Mouse (Mus musculus) MEL (cell line): Measurements from ENCODE around the gene Npr1. TPM values are rescaled to one million over a fixed set of nuclear protein-coding genes. Genes with fewer than 3 reads are reported as not detected.

Experiments used
- DNase-seq: peaks from one replicate; pipeline ENCODE4 v3.0.0; 2011; ENCODE audit warnings: low read depth, low spot score
- H3K27ac ChIP-seq: 2 replicates; pipeline ENCODE4 v1.5.1; 2012; ENCODE audit warnings: low read depth, mild to moderate bottlenecking, control low read depth, low read length, moderate library complexity; ENCODE audit not compliant: control insufficient read depth
- H3K27me3 ChIP-seq, 2 experiments: fragments of 150-350 bp in 1 of 2; sonication (generic) in 1 of 2; 2 replicates each; pipeline ENCODE4 v1.6.1; 2012; ENCODE audit warnings: low read length in 2 of 2, mild to moderate bottlenecking in 2 of 2, improper control_type of control experiment in 1 of 2, moderate library complexity in 1 of 2; ENCODE audit not compliant: insufficient read depth in 2 of 2, control insufficient read depth in 1 of 2
- H3K36me3 ChIP-seq, 2 experiments: 2 replicates each; pipeline ENCODE4 v1.6.1; 2012 to 2014; ENCODE audit warnings: low read length in 2 of 2, improper control_type of control experiment in 1 of 2, inconsistent platforms in 1 of 2, mild to moderate bottlenecking in 1 of 2; ENCODE audit not compliant: insufficient read depth in 2 of 2, control insufficient read depth in 1 of 2
- H3K4me1 ChIP-seq, 2 experiments: fragments of 150-350 bp in 1 of 2; sonication (generic) in 1 of 2; 2 replicates each; pipeline ENCODE4 v1.6.1; 2012; ENCODE audit warnings: low read length in 2 of 2, improper control_type of control experiment in 1 of 2, mild to moderate bottlenecking in 1 of 2; ENCODE audit not compliant: insufficient read depth in 2 of 2, control insufficient read depth in 1 of 2
- H3K4me3 ChIP-seq, 2 experiments: fragments of 150-350 bp in 1 of 2; sonication (generic) in 1 of 2; 2 replicates each; pipeline ENCODE4 v1.5.1; 2012; ENCODE audit warnings: low read depth in 2 of 2, low read length in 2 of 2, mild to moderate bottlenecking in 2 of 2, moderate library complexity in 2 of 2, control low read depth in 1 of 2, improper control_type of control experiment in 1 of 2; ENCODE audit not compliant: control insufficient read depth in 1 of 2, insufficient read depth in 1 of 2
- H3K79me2 ChIP-seq: 2 replicates; pipeline ENCODE4 v1.6.1; 2012; ENCODE audit warnings: mild to moderate bottlenecking, low read length, moderate library complexity; ENCODE audit not compliant: control insufficient read depth, poor library complexity, insufficient read depth
- H3K9ac ChIP-seq: 2 replicates; pipeline ENCODE4 v1.6.1; 2012; ENCODE audit warnings: low read depth, mild to moderate bottlenecking, control low read depth, low read length, moderate library complexity; ENCODE audit not compliant: control insufficient read depth, poor library complexity, severe bottlenecking
- H3K9me3 ChIP-seq: fragments of 150-350 bp; sonication (generic); replicated peaks from 2 replicates; pipeline ENCODE4 v1.6.1; 2012; ENCODE audit warnings: mild to moderate bottlenecking, low read length, improper control_type of control experiment, moderate library complexity; ENCODE audit not compliant: insufficient read depth
- CHD1 ChIP-seq: IDR thresholded peaks from 2 replicates; pipeline ENCODE4 v1.6.1; 2012; ENCODE audit warnings: low read depth, mild to moderate bottlenecking, inconsistent platforms, low read length, improper control_type of control experiment
- KAT2A ChIP-seq: conservative IDR thresholded peaks from 2 replicates; pipeline ENCODE4 v1.6.1; 2012; ENCODE audit warnings: low read depth, low read length, improper control_type of control experiment, inconsistent platforms
- NELFE ChIP-seq: IDR thresholded peaks from 2 replicates; pipeline ENCODE4 v1.6.1; 2011; ENCODE audit warnings: low read depth, low read length, improper control_type of control experiment
- POLR2AphosphoS2 ChIP-seq: IDR thresholded peaks from 2 replicates; pipeline ENCODE4 v1.6.1; 2011; ENCODE audit warnings: low read length, improper control_type of control experiment
- POLR2AphosphoS5 ChIP-seq: IDR thresholded peaks from 2 replicates; pipeline ENCODE4 v1.6.1; 2012; ENCODE audit warnings: low read depth, borderline replicate concordance, mild to moderate bottlenecking, inconsistent platforms, low read length, moderate library complexity, mixed read lengths
- TAL1 ChIP-seq: IDR thresholded peaks from 2 replicates; pipeline ENCODE4 v1.6.1; 2012; ENCODE audit warnings: mild to moderate bottlenecking, inconsistent platforms, low read length, moderate library complexity, mixed read lengths
- TBP ChIP-seq: IDR thresholded peaks from 2 replicates; pipeline ENCODE4 v1.8.0; 2011; ENCODE audit warnings: low read depth, low read length, improper control_type of control experiment
- UBTF ChIP-seq: IDR thresholded peaks from 2 replicates; pipeline ENCODE4 v1.6.1; 2012; ENCODE audit warnings: low read depth, mild to moderate bottlenecking, inconsistent platforms, low read length, improper control_type of control experiment, moderate library complexity, borderline replicate concordance; ENCODE audit not compliant: insufficient read depth
- USF2 ChIP-seq, 2 experiments: IDR thresholded peaks; 2 replicates each; pipeline ENCODE4 v1.6.1; 2011 to 2012; ENCODE audit warnings: improper control_type of control experiment in 2 of 2, low read length in 2 of 2, borderline replicate concordance in 1 of 2, inconsistent platforms in 1 of 2, low read depth in 1 of 2, mild to moderate bottlenecking in 1 of 2; ENCODE audit not compliant: insufficient read depth in 1 of 2
- ZNF384 ChIP-seq: IDR thresholded peaks from 2 replicates; pipeline ENCODE4 v1.6.1; 2012; ENCODE audit warnings: low read depth, mild to moderate bottlenecking, inconsistent platforms, low read length, improper control_type of control experiment
- polyA plus RNA-seq, 2 experiments: library from polyadenylated mRNA; stranded (reverse) in 1 of 2; unstranded in 1 of 2; fragments of >175 nt in 1 of 2; fragments of >200 nt in 1 of 2; gene quantifications; 2 replicates each; pipeline versions ENCODE4 v1.2.1 to v1.2.4; 2012; ENCODE audit warnings: low replicate concordance in 2 of 2, low read depth in 1 of 2; ENCODE audit not compliant: insufficient read length in 2 of 2, insufficient read depth in 1 of 2, missing spikeins in 1 of 2
- total RNA-seq: library from RNA; depleted of rRNA; stranded (reverse); fragments of 300-350 nt; gene quantifications from 2 replicates; pipeline ENCODE4 v1.2.3, GENCODE M21; 2012; rRNA removed

Npr1 gene
- total and polyA plus RNA-seq, 3 experiments = 0.11 TPM; not detected in 2

GRCm38 (mm10) chr3:90400993-90401392, 64.7 kb downstream of the Npr1 start:
- Histone ChIP-seq H3K9ac (no peak overlapping the region), H3K9me3 (no peaks in the 10 kb centered on the region), H3K79me2 (no peaks in the 10 kb centered on the region), H3K4me3 (no peak overlapping the region), H3K36me3 (peaks cover 0 to 17% of the 10 kb centered on the region in 2 experiments; a peak in 2 of 4 replicates), H3K4me1 (no peaks in the 10 kb centered on the region), H3K27ac (no peak overlapping the region), H3K27me3 (no peaks in the 10 kb centered on the region)
- no peak for DNase-seq
- TF ChIP-seq CHD1 (no peak), ZNF384 (no peak), TBP (no peak), POLR2AphosphoS2 (no peak), POLR2AphosphoS5 (no peak), UBTF (no peak), TAL1 (no peak), KAT2A (no peak), NELFE (no peak), USF2 (IDR thresholded peaks at IDR 0.05; ENCODE audit: borderline replicate concordance in 1 of 2, insufficient read depth in 1 of 2, low read depth in 1 of 2, low read length in 2 of 2) (no peak)

Other genes with a start within 250 kb of the Npr1 start
- gene Jtb, start 234.3 kb downstream of the Npr1 start, total RNA-seq = 76.0 and 107 TPM in 2 replicates
- gene Jtb, start 234.3 kb downstream of the Npr1 start, polyA plus RNA-seq = 100 to 1,000 TPM in 1 of 2 experiments, not detected in 1; 103 TPM
- gene Creb3l4, start 222.4 kb downstream of the Npr1 start, total RNA-seq = 0.08 TPM in 1 of 2 replicates, not detected in the other
- under 1 TPM in 1 of 2 experiments, not detected in 1; 0.07 TPM for gene Creb3l4, start 222.4 kb downstream of the Npr1 start, polyA plus RNA-seq
- gene Slc39a1, start 217.7 kb downstream of the Npr1 start, total RNA-seq = 47.2 and 58.5 TPM in 2 replicates
- gene Slc39a1, start 217.7 kb downstream of the Npr1 start, polyA plus RNA-seq = 10 to 100 TPM; 61.7 to 80.5 TPM
- gene Crtc2, start 211.7 kb downstream of the Npr1 start, total RNA-seq = 7.1 and 7.6 TPM in 2 replicates
- gene Crtc2, start 211.7 kb downstream of the Npr1 start, polyA plus RNA-seq = 10 to 100 TPM in 1 of 2 experiments, not detected in 1; 66.9 TPM
- 10.3 and 11.6 TPM in 2 replicates for gene Dennd4b, start 200.7 kb downstream of the Npr1 start, total RNA-seq
- gene Dennd4b, start 200.7 kb downstream of the Npr1 start, polyA plus RNA-seq = 10 to 100 TPM in 1 of 2 experiments, not detected in 1; 27.1 TPM
- gene Gatad2b, start 172.7 kb downstream of the Npr1 start, total RNA-seq = 9.1 and 12.3 TPM in 2 replicates
- 10 to 100 TPM in 1 of 2 experiments, not detected in 1; 37.6 TPM for gene Gatad2b, start 172.7 kb downstream of the Npr1 start, polyA plus RNA-seq
- gene Slc27a3, start 75.9 kb downstream of the Npr1 start, total RNA-seq = 1.4 and 1.9 TPM in 2 replicates
- 1 to 10 TPM in 1 of 2 experiments, not detected in 1; 2.8 TPM for gene Slc27a3, start 75.9 kb downstream of the Npr1 start, polyA plus RNA-seq
- 55.9 and 58.5 TPM in 2 replicates for gene Ints3, start 32.2 kb downstream of the Npr1 start, total RNA-seq
- 100 to 1,000 TPM; 101 to 115 TPM for gene Ints3, start 32.2 kb downstream of the Npr1 start, polyA plus RNA-seq
- gene Ilf2, start 10.3 kb upstream of the Npr1 start, total RNA-seq = 162 and 175 TPM in 2 replicates
- gene Ilf2, start 10.3 kb upstream of the Npr1 start, polyA plus RNA-seq = 100 to 1,000 TPM; 107 to 223 TPM
- 24.5 and 25.2 TPM in 2 replicates for gene Snapin, start 25.2 kb upstream of the Npr1 start, total RNA-seq
- 10 to 100 TPM in 1 of 2 experiments, not detected in 1; 46.8 TPM for gene Snapin, start 25.2 kb upstream of the Npr1 start, polyA plus RNA-seq
- 201 and 202 TPM in 2 replicates for gene Chtop, start 43.6 kb upstream of the Npr1 start, total RNA-seq
- gene Chtop, start 43.6 kb upstream of the Npr1 start, polyA plus RNA-seq = 100 to 1,000 TPM in 1 of 2 experiments, not detected in 1; 320 TPM
- 8.7 and 14.4 TPM in 2 replicates for gene S100a1, start 48.5 kb upstream of the Npr1 start, total RNA-seq
- 10 to 100 TPM in 1 of 2 experiments, not detected in 1; 22.2 TPM for gene S100a1, start 48.5 kb upstream of the Npr1 start, polyA plus RNA-seq
- 26.1 and 29.9 TPM in 2 replicates for gene S100a13, start 48.6 kb upstream of the Npr1 start, total RNA-seq
- gene S100a13, start 48.6 kb upstream of the Npr1 start, polyA plus RNA-seq = 10 to 100 TPM in 1 of 2 experiments, not detected in 1; 22.0 TPM
- gene S100a14, start 61.0 kb upstream of the Npr1 start, total RNA-seq = not detected in 2 replicates
- gene S100a14, start 61.0 kb upstream of the Npr1 start, polyA plus RNA-seq = not detected
- gene S100a16, start 71.4 kb upstream of the Npr1 start, total RNA-seq = not detected in 2 replicates
- gene S100a16, start 71.4 kb upstream of the Npr1 start, polyA plus RNA-seq = not detected
- 0.04 TPM in 1 of 2 replicates, not detected in the other for gene S100a3, start 94.7 kb upstream of the Npr1 start, total RNA-seq
- gene S100a3, start 94.7 kb upstream of the Npr1 start, polyA plus RNA-seq = under 1 TPM in 1 of 2 experiments, not detected in 1; 0.03 TPM
- not detected in 2 replicates for gene S100a2, start 124.4 kb upstream of the Npr1 start, total RNA-seq
- gene S100a2, start 124.4 kb upstream of the Npr1 start, polyA plus RNA-seq = not detected
- not detected in 2 replicates for gene Gm42674, start 136.0 kb upstream of the Npr1 start, total RNA-seq
- gene Gm42674, start 136.0 kb upstream of the Npr1 start, polyA plus RNA-seq = not detected
- 0.73 and 0.82 TPM in 2 replicates for gene S100a4, start 137.9 kb upstream of the Npr1 start, total RNA-seq
- 1 to 10 TPM in 1 of 2 experiments, not detected in 1; 2.3 TPM for gene S100a4, start 137.9 kb upstream of the Npr1 start, polyA plus RNA-seq
- gene S100a5, start 142.7 kb upstream of the Npr1 start, total RNA-seq = not detected in 2 replicates
- gene S100a5, start 142.7 kb upstream of the Npr1 start, polyA plus RNA-seq = not detected
- gene S100a6, start 147.0 kb upstream of the Npr1 start, total RNA-seq = 0.85 and 2.1 TPM in 2 replicates
- 1 to 10 TPM in 1 of 2 experiments, not detected in 1; 4.7 TPM for gene S100a6, start 147.0 kb upstream of the Npr1 start, polyA plus RNA-seq
- not detected in 2 replicates for gene S100a7a, start 188.2 kb upstream of the Npr1 start, total RNA-seq
- not detected for gene S100a7a, start 188.2 kb upstream of the Npr1 start, polyA plus RNA-seq
- not detected in 2 replicates for gene S100a8, start 203.1 kb upstream of the Npr1 start, total RNA-seq
- not detected for gene S100a8, start 203.1 kb upstream of the Npr1 start, polyA plus RNA-seq
- gene S100a9, start 229.9 kb upstream of the Npr1 start, total RNA-seq = not detected in 2 replicates
- not detected for gene S100a9, start 229.9 kb upstream of the Npr1 start, polyA plus RNA-seq